Mouse (Mus musculus) CH12.LX (cell line): Measurements from ENCODE around the gene Spin1.

Source experiments
- CTCF ChIP-seq, 2 experiments: IDR thresholded peaks in 1 of 2; conservative IDR thresholded peaks in 1 of 2; 2 replicates each; pipeline ENCODE4 v1.5.1; 2011 to 2012; ENCODE audit warnings: low read depth in 2 of 2, low read length in 2 of 2, improper control_type of control experiment in 1 of 2, inconsistent platforms in 1 of 2, mild to moderate bottlenecking in 1 of 2, moderate library complexity in 1 of 2
- EP300 ChIP-seq: IDR thresholded peaks from 2 replicates; pipeline ENCODE4 v1.6.1; 2011; ENCODE audit warnings: low read length, improper control_type of control experiment
- MEF2A ChIP-seq: IDR thresholded peaks from 2 replicates; pipeline ENCODE4 v1.6.1; 2014; ENCODE audit warnings: low read depth, mild to moderate bottlenecking, inconsistent platforms, low read length, improper control_type of control experiment, borderline replicate concordance
- PAX5 ChIP-seq: IDR thresholded peaks from 2 replicates; pipeline ENCODE4 v1.6.1; 2012; ENCODE audit warnings: low read length, inconsistent platforms, mixed read lengths
- POLR2A ChIP-seq: IDR thresholded peaks from 2 replicates; pipeline ENCODE4 v1.6.1; 2011; ENCODE audit warnings: low read depth, mild to moderate bottlenecking, improper control_type of control experiment, low read length
- SIN3A ChIP-seq: IDR thresholded peaks from 2 replicates; pipeline ENCODE4 v1.6.1; 2012; ENCODE audit warnings: low read length, improper control_type of control experiment, inconsistent platforms
- SMC3 ChIP-seq: IDR thresholded peaks from 2 replicates; pipeline ENCODE4 v1.6.1; 2011; ENCODE audit warnings: low read depth, low read length, improper control_type of control experiment
- TCF12 ChIP-seq: IDR thresholded peaks from 2 replicates; pipeline ENCODE4 v1.6.1; 2014; ENCODE audit warnings: low read depth, mild to moderate bottlenecking, inconsistent platforms, low read length, improper control_type of control experiment
- USF1 ChIP-seq: IDR thresholded peaks from 2 replicates; pipeline ENCODE4 v1.6.1; 2014; ENCODE audit warnings: low read depth, mild to moderate bottlenecking, inconsistent platforms, low read length, improper control_type of control experiment
- USF2 ChIP-seq: conservative IDR thresholded peaks from 2 replicates; pipeline ENCODE4 v1.6.1; 2011; ENCODE audit warnings: low read depth, low read length, improper control_type of control experiment
- ZC3H11A ChIP-seq: IDR thresholded peaks from 2 replicates; pipeline ENCODE4 v1.6.1; 2012; ENCODE audit warnings: low read depth, mild to moderate bottlenecking, inconsistent platforms, low read length, improper control_type of control experiment
- ZKSCAN1 ChIP-seq: IDR thresholded peaks from 2 replicates; pipeline ENCODE4 v1.6.1; 2012; ENCODE audit warnings: low read depth, inconsistent platforms, low read length, improper control_type of control experiment, borderline replicate concordance
- ZNF384 ChIP-seq: IDR thresholded peaks from 2 replicates; pipeline ENCODE4 v1.6.1; 2012; ENCODE audit warnings: low read depth, low read length, improper control_type of control experiment, inconsistent platforms

GRCm38 (mm10) chr13:51085941-51086340 is 14.7 kb upstream of the Spin1 start:
- TF ChIP-seq MEF2A = no peak
- no peak for TF ChIP-seq POLR2A
- no peak for TF ChIP-seq USF2
- TF ChIP-seq EP300 = no peak
- no peak for TF ChIP-seq SIN3A
- TF ChIP-seq ZC3H11A = no peak
- no peak for TF ChIP-seq USF1
- no peak for TF ChIP-seq TCF12
- TF ChIP-seq SMC3 = no peak
- TF ChIP-seq ZNF384 = no peak
- no peak for TF ChIP-seq CTCF (conservative IDR thresholded peaks at IDR 0.05 in 1 of 2, IDR thresholded peaks at IDR 0.05 in 1 of 2; ENCODE audit: low read depth in 2 of 2, low read length in 2 of 2)
- TF ChIP-seq ZKSCAN1 = no peak
- TF ChIP-seq PAX5 = no peak
